Mouse (Mus musculus) embryo, embryonic 9.5 days (tissue): ENCODE results near the gene Lbx2.

Experiments
- DNase-seq: peaks from one replicate; pipeline ENCODE4 v3.0.0-alpha.2; 2017; ENCODE audit errors: extremely low spot score

The Lbx2 gene

GRCm38 (mm10) chr6:83086121-83087035, at the start of gene Lbx2:
Gene Lbx2 (plus strand): TSS chr6:83086367.
- DNase-seq, result no peak

- no peak for DNase-seq
Observed at GRCm38 (mm10) chr6:83037188-83037587, 49.0 kb upstream of the Lbx2 start.

GRCm38 (mm10) chr6:83038496-83039012, 47.6 kb upstream of the Lbx2 start:
- DNase-seq, result peak; percentile 94

- DNase-seq, result no peak
Observed at GRCm38 (mm10) chr6:83040601-83041000, 45.6 kb upstream of the Lbx2 start.

- no peak for DNase-seq
Observed at GRCm38 (mm10) chr6:83043561-83043960, 42.6 kb upstream of the Lbx2 start.

- no peak for DNase-seq
Observed at GRCm38 (mm10) chr6:83043993-83044392, 42.2 kb upstream of the Lbx2 start.

GRCm38 (mm10) chr6:83044742-83045141, 41.4 kb upstream of the Lbx2 start:
- DNase-seq, result no peak

- no peak for DNase-seq
Observed at GRCm38 (mm10) chr6:83049367-83049766, 36.8 kb upstream of the Lbx2 start.

GRCm38 (mm10) chr6:83053136-83053960, 32.8 kb upstream of the Lbx2 start:
- peak; percentile 64 for DNase-seq

- peak; percentile 99 for DNase-seq
Observed at GRCm38 (mm10) chr6:83054074-83054851, 31.9 kb upstream of the Lbx2 start, which contains the start of gene Aup1. Gene Aup1 (plus strand): TSS chr6:83054521.

GRCm38 (mm10) chr6:83054871-83055431, 31.2 kb upstream of the Lbx2 start, which contains the start of gene Htra2:
Gene Htra2 (minus strand): TSS chr6:83055273.
- DNase-seq, result no peak

- DNase-seq, result no peak
Observed at GRCm38 (mm10) chr6:83057790-83058189, 28.4 kb upstream of the Lbx2 start, which contains the start of gene Dqx1. Gene Dqx1 (plus strand): TSS chr6:83057844.

GRCm38 (mm10) chr6:83058725-83059124, 27.4 kb upstream of the Lbx2 start:
- no peak for DNase-seq

- DNase-seq, result no peak
Observed at GRCm38 (mm10) chr6:83065995-83066394, 20.2 kb upstream of the Lbx2 start.

GRCm38 (mm10) chr6:83066441-83066840, 19.7 kb upstream of the Lbx2 start:
- DNase-seq, result no peak

- DNase-seq, result no peak
Observed at GRCm38 (mm10) chr6:83068221-83068620, 17.9 kb upstream of the Lbx2 start.

GRCm38 (mm10) chr6:83068706-83069487, 17.3 kb upstream of the Lbx2 start:
- no peak for DNase-seq

GRCm38 (mm10) chr6:83069488-83070246, 16.5 kb upstream of the Lbx2 start:
- DNase-seq, result peak; percentile 43

- DNase-seq, result no peak
Observed at GRCm38 (mm10) chr6:83070247-83070310, 16.1 kb upstream of the Lbx2 start, which contains the start of gene Tlx2. Gene Tlx2 (minus strand): TSS chr6:83070293.
